Mouse (Mus musculus): Measurements from ENCODE around the gene Gm49395. TPM values are rescaled to one million over a fixed set of nuclear protein-coding genes. Genes with fewer than 3 reads are reported as not detected.

Gm49395 gene
- total RNA-seq, 2 experiments from 2014 or later, result 5.7 to 21.6 TPM

GRCm38 (mm10) chr13:115067324-115067967 lies 34.3 kb downstream of the Gm49395 start:
- no peak for ATAC-seq (replicated peaks; ENCODE audit: poor library complexity)

DNA sequence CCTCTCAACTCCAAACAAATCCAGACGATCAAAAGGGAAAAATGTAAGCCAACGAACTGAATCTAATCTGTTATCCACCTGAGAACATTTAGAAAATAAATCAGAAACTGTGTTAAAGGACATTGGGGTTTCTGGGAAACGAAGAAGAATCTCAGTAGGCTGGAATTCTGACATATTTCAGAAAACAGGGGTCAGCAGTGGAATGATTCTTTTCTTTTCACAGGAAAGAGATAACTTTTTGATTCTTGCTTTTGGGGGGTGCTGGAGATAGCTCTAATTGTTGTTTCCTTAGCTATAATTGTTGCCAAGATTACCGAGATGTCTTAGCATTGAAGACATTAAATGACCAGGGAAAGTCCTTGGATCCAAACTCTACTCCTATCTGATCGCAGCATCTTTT lies 44.2 kb downstream of the Gm49395 start:
- no peak for ATAC-seq (replicated peaks; ENCODE audit: poor library complexity)

DNA sequence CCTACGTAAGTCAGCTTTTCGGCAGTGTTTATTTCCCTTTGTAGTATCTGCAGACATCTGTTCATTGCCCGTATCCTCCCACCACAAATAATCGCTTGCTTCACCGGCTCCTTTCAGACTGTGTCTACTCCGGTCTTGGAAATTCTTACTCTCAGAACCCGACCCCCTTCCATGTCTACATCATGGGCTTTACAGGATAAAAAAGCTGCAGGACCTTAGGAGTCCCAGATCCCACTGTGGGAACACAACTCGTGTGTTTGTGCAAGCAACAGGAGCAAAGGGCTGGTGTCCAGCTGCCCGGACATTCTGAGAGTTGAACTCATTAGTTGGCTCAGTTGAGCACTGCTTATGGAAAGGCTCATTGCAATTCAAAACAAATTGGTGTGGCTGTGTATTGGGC lies 46.9 kb downstream of the Gm49395 start:
- no peak for ATAC-seq (replicated peaks; ENCODE audit: poor library complexity)

GRCm38 (mm10) chr13:115052568-115052967 lies 49.2 kb downstream of the Gm49395 start:
- ATAC-seq (replicated peaks; ENCODE audit: poor library complexity), result no peak

- ATAC-seq (replicated peaks; ENCODE audit: poor library complexity), result no peak
These were observed 50.8 kb downstream of the Gm49395 start for GRCm38 (mm10) chr13:115050660-115051559.

DNA sequence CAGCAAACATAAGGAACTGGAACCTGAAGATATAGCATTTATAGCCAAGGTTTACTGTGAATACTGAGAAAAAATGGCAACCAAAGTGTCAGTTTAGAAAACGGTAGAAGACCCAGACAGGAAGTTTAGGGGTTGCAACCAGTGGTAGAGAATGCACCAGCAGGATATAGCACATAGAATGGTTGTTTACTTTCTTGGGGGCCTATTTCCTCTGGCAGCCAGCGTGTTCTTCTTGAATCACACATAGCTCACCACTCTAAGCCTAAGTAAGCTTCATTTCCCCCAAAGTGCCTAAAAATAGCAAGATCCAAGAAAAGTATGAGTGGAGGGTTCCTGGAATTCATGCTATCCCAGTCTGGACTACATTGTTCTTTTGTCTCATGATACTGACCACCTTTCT lies 59.1 kb downstream of the Gm49395 start:
- no peak for ATAC-seq (replicated peaks; ENCODE audit: poor library complexity)

DNA sequence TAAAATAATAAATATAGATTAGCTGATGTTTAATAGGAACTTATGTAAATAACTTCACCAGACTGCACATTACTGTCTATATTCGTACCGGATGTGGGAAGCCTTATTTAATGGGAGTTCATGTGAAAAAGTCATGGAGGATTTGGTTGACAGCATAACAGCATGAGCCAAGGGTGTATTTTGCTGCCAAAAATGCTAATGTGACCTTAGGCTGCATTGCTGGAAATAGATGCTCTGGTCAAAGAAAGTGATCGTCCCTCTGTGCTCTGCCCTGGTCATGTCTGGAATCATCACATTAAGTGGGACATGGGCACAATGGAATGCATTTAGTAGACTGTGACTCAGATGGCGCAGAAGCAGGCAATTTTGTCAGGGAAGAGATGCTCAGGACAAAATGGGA lies 64.4 kb downstream of the Gm49395 start:
- ATAC-seq (replicated peaks; ENCODE audit: poor library complexity), result no peak

- no peak for ATAC-seq (replicated peaks; ENCODE audit: poor library complexity)
These were observed 66.3 kb downstream of the Gm49395 start for GRCm38 (mm10) chr13:115035387-115035786.

GRCm38 (mm10) chr13:115033135-115033534 lies 68.6 kb downstream of the Gm49395 start:
- no peak for ATAC-seq (replicated peaks; ENCODE audit: poor library complexity)

GRCm38 (mm10) chr13:115031177-115032000 lies 70.3 kb downstream of the Gm49395 start:
- no peak for ATAC-seq (replicated peaks; ENCODE audit: poor library complexity)

GRCm38 (mm10) chr13:115025394-115025793 lies 76.3 kb downstream of the Gm49395 start:
- ATAC-seq (replicated peaks; ENCODE audit: poor library complexity), result no peak

DNA sequence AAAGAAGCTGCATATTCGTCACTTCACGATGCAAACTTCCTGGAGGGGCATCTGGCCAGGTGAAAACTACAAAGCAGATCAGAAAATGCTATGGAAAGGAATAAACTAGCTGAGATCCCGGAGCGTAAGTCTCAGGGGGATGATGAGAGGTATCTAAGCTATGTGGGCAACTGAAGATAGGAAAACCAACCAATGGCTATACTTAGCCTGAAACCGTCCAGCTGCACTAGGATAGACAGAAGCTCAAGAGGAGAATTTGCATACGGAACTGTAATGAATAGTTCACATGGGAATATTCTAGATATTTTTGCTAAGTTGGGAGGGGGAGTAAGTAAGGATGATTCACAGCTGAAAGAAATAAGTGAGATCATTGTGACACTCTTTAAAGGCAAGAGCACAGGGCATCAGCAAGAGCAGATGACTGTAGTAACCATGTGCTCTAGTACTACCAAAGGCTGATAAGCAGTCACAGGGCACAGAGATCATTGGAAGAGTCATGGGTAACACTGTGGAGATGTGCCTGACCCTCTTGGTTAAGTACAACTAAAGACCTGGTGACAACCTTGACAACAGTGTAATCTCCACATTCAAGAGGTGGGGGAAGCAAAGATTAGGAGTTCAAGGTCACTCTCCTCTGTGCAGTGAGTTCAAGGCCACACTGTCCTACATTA lies 79.5 kb downstream of the Gm49395 start:
- ATAC-seq (replicated peaks; ENCODE audit: poor library complexity), result no peak

DNA sequence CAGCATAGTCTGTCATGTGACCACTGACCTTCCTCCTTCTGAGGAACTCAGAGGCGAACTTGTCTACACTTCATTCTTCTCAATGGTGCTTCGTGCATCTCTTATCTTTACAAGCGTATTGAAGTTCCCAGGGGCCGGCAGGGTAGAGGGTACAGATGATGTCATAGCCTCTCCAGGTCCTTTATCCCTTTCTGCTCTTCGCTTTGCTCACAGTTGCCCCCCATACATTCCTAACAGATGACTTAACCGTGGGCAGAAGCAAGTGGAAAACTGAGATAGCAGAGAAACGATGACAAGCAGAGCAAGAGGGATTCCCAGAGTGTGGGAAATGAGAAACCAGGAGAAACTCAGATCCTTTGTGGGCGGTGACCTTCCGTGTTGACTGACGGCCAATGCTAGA lies 80.3 kb downstream of the Gm49395 start:
- ATAC-seq (replicated peaks; ENCODE audit: poor library complexity), result no peak

DNA sequence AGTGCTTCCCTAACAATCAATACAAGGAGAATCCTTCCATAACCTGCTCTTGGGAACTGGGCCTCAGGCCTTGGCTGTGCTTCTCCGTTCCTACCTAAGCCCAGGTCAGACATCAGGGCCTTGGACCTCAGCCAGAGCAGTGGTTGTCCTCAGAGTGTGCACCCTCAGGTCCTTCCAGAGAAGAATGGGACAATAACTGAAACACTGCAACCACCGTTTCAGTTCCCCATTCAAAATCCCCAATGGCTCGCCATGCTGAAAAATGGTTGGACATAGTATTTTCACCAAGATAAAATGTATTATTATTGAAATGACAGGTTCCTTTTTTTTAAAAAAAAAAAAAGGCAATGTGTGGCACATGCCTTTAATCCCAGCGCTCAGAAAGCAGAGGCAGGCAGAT lies 81.0 kb downstream of the Gm49395 start:
- ATAC-seq (replicated peaks; ENCODE audit: poor library complexity), result peak; percentile 64

DNA sequence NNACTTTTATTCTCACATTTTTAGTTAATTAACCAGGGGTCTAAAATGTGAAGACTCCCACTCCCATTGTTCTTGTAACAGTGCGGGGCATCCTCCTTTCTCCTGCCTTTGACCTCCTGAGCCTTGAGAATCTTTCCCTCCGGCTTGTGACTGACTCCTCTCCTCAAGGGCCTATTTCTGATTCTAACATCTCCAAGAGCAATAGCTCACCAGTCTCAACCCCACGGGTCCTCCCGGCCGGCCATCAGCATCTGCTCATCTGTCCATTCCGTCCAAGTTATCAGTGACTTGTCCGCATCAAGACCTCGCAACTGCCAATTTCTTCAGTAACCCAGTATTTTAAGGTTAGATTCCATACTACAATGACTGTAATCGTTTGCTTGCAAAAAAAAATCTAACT lies 84.2 kb downstream of the Gm49395 start:
- ATAC-seq (replicated peaks; ENCODE audit: poor library complexity), result no peak

DNA sequence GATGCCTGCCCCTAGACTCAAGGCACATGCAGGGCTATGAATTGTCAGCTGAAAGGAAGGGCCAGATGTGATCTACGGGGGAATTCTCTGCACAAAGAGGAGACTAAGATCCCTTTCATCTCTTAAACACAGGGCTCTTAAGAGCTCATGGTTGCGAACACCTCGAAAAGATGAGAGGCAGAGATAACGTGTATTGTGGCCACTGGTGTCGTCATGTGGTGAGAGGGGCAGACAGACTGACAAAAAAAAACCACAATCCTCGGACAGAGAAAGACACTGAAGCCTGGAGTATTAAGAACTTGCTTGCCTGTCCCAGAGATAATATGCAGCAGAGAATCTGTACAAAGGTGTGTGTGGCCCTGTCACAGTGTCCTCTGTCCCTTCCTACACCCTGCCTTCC lies 90.2 kb downstream of the Gm49395 start:
- peak; percentile 50 for ATAC-seq (replicated peaks; ENCODE audit: poor library complexity)

DNA sequence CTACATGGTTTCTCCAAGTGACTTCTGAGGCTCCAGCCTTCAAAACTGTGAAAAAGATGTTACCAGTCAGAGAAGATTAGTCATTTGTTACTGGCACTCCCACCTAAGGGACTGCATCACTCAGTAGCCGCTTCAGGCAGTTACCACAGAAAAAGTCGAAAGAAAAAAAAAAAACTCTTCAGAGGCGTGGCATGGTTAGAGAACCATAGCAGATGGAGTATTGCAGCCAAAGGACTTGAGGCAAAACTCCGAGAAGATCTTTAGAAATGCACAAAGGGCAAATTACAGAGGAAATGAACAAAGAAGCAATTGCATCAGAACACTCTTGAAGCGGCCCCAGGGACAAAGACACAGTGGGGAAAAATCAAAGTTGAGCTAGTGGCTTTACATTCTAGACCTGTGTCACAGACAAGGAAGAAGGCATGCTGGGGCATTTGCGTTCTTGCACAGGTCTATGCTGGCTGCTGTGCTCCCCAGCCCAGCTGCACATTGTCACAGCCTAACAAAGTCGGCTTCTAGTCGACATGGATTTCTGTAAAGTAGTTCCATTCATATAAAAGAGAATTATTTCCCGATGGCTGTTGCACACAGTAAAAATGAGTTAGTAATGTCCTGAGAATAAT lies 95.4 kb downstream of the Gm49395 start:
- peak; percentile 39 for ATAC-seq (replicated peaks; ENCODE audit: poor library complexity)

DNA sequence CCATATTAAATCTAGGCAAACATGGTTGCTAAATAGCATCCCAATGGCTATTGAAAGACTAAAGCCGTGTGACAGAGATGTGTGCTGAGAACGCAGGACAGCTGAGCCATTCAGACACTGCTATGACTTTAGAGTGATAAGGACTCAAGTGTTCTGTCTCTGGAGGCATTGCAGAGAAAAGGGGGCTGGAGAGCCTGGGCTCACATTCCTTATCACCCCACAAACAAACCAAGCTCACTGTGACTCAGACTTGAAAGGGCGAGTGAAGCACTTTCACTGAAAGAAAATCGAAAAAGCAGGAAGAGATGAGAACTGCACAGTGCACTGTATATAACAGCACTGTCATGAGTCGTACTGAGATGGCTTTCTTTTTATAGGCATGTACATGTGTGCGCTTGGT lies 96.4 kb downstream of the Gm49395 start:
- no peak for ATAC-seq (replicated peaks; ENCODE audit: poor library complexity)

DNA sequence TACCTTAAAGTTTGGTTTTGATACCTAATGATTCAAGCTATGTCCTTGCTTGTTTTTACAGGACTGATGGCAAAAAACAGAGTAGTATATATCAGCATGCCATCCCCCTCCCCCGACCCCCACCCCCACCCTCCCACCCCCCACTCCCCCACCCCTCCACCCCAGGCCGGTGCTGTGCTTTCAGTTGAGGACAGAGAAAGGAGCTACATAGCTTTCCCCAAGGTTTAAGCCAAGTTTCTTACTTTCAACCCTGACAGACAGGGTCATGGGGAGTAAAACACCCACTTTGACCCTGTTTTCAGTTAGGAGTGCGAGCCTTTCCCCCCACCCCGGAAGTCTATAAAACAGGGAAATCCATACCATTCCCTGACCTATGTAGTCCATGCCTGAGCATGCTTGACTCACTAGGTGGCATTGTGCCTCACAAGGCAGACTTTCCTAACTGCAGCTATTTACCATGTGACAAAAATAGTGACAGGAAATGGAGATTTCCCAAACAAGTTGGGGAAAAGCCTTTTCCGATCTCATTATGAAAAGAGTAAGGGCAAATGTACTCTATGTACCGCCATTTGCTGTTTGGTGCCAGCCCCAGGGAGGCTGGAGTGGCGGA lies 98.2 kb downstream of the Gm49395 start:
- ATAC-seq (replicated peaks; ENCODE audit: poor library complexity), result no peak

- no peak for ATAC-seq (replicated peaks; ENCODE audit: poor library complexity)
These were observed 98.9 kb downstream of the Gm49395 start for GRCm38 (mm10) chr13:115002837-115003236.
